Mouse (Mus musculus) lung, adult 2 months (tissue): ENCODE results near the gene Ctdsp2. TPM values are rescaled to one million over a fixed set of nuclear protein-coding genes. Genes with fewer than 3 reads are reported as not detected.

ENCODE experiments used
- DNase-seq: peaks from one replicate; pipeline ENCODE4 v3.0.0; 2022
- H3K4me1 ChIP-seq: fragments of 200-500 bp; 2 replicates; pipeline ENCODE4 v1.6.1; 2011; ENCODE audit warnings: low read length; ENCODE audit not compliant: control insufficient read depth, insufficient read depth
- H3K4me3 ChIP-seq: fragments of 200-500 bp; replicated peaks from 2 replicates; pipeline ENCODE3; 2011; ENCODE audit warnings: low read depth, mild to moderate bottlenecking, control low read depth, low read length; ENCODE audit errors: extremely low read depth
- CTCF ChIP-seq: fragments of 200-500 bp; IDR thresholded peaks from 2 replicates; pipeline ENCODE4 v1.5.1; 2011; ENCODE audit warnings: mild to moderate bottlenecking, low read length, control low read depth; ENCODE audit not compliant: insufficient read depth
- POLR2A ChIP-seq: fragments of 200-500 bp; IDR thresholded peaks from 2 replicates; pipeline ENCODE4 v1.6.1; 2011; ENCODE audit warnings: low read depth, mild to moderate bottlenecking, control low read depth, low read length, borderline replicate concordance; ENCODE audit errors: extremely low read depth
- WGBS: fragments of 180-500 bp; shearing (Covaris S2); methylation state at CpG from one replicate; pipeline ENCODE4 v1.1.7; 2018; 5-methylcytosine and 5-hydroxymethylcytosine counted together
- polyA plus RNA-seq: library from polyadenylated mRNA; depleted of rRNA; stranded (reverse); fragments of >200 nt; gene quantifications from 2 replicates; pipeline ENCODE4 v1.2.3, GENCODE M21; 2012; rRNA removed

Gene Ctdsp2
- polyA plus RNA-seq, 1 experiment = 227 TPM

GRCm38 (mm10) chr10:127048608-127049394 is 70.3 kb downstream of the Ctdsp2 start:
- Histone ChIP-seq H3K4me1 (peaks cover 3% of the 10 kb centered on the region; the same call in 1 of the 2 replicates), H3K4me3 (no peak overlapping the region)
- no peak for DNase-seq
- 6% methylated on average over 35 of the region's 35 CpGs for WGBS
- TF ChIP-seq CTCF (no peak), POLR2A (no peak)

Other genes starting within 250 kb of the Ctdsp2 start
- 6.1 and 6.6 TPM in 2 replicates for gene Atp23, start 77.4 kb upstream of the Ctdsp2 start, polyA plus RNA-seq
- 0.12 and 0.30 TPM in 2 replicates for gene Avil, start 22.0 kb downstream of the Ctdsp2 start, polyA plus RNA-seq
- gene Tsfm, start 52.1 kb downstream of the Ctdsp2 start, polyA plus RNA-seq = 22.4 and 25.1 TPM in 2 replicates
- gene Mettl1, start 62.7 kb downstream of the Ctdsp2 start, polyA plus RNA-seq = 8.9 and 14.5 TPM in 2 replicates
- gene Eef1akmt3, start 62.8 kb downstream of the Ctdsp2 start, polyA plus RNA-seq = 0.17 and 0.38 TPM in 2 replicates
- gene Cyp27b1, start 69.5 kb downstream of the Ctdsp2 start, polyA plus RNA-seq = 0.14 and 0.26 TPM in 2 replicates
- 5.4 and 6.1 TPM in 2 replicates for gene March9, start 81.5 kb downstream of the Ctdsp2 start, polyA plus RNA-seq
- 151 and 182 TPM in 2 replicates for gene Cdk4, start 84.8 kb downstream of the Ctdsp2 start, polyA plus RNA-seq
- 60.8 and 99.3 TPM in 2 replicates for gene Tspan31, start 91.5 kb downstream of the Ctdsp2 start, polyA plus RNA-seq
- 5.2 and 7.7 TPM in 2 replicates for gene Agap2, start 96.6 kb downstream of the Ctdsp2 start, polyA plus RNA-seq
- 89.5 and 111 TPM in 2 replicates for gene Os9, start 142.4 kb downstream of the Ctdsp2 start, polyA plus RNA-seq
- gene B4galnt1, start 186.5 kb downstream of the Ctdsp2 start, polyA plus RNA-seq = 70.8 and 81.2 TPM in 2 replicates
- 3.5 and 7.4 TPM in 2 replicates for gene Slc26a10, start 201.9 kb downstream of the Ctdsp2 start, polyA plus RNA-seq
- 29.1 and 36.7 TPM in 2 replicates for gene Arhgef25, start 211.4 kb downstream of the Ctdsp2 start, polyA plus RNA-seq
- 134 and 157 TPM in 2 replicates for gene Dtx3, start 217.0 kb downstream of the Ctdsp2 start, polyA plus RNA-seq
- 36.6 and 45.7 TPM in 2 replicates for gene Pip4k2c, start 232.9 kb downstream of the Ctdsp2 start, polyA plus RNA-seq